Mouse (Mus musculus): ENCODE measurements around the gene Clcnkb.

GRCm38 (mm10) chr4:141415924-141416323, at the start of gene Clcnkb:
- TF ChIP-seq MYOD1 (IDR thresholded peaks at IDR 0.05; ENCODE audit: control insufficient read depth in 1 of 3, insufficient read length in 2 of 3, low read depth in 2 of 3) (no peak), POLR2A (IDR thresholded peaks at IDR 0.05; ENCODE audit: insufficient read length, low read depth) (no peak), MAX (IDR thresholded peaks at IDR 0.05; ENCODE audit: low read depth) (no peak), POLR2AphosphoS2 (IDR thresholded peaks at IDR 0.05; ENCODE audit: insufficient read length, low read depth) (no peak), CEBPB (IDR thresholded peaks at IDR 0.05; ENCODE audit: insufficient read depth, poor library complexity, severe bottlenecking) (no peak), USF1 (IDR thresholded peaks at IDR 0.05; ENCODE audit: low read depth) (no peak)
